Mouse (Mus musculus): ENCODE measurements at regions not wholly inside any gene's neighbourhood (a gene's known extent, or its start where the extent isn't known, plus 50 kb on each side); places are given as distances from the start of the nearest gene placed in this dataset.

DNA sequence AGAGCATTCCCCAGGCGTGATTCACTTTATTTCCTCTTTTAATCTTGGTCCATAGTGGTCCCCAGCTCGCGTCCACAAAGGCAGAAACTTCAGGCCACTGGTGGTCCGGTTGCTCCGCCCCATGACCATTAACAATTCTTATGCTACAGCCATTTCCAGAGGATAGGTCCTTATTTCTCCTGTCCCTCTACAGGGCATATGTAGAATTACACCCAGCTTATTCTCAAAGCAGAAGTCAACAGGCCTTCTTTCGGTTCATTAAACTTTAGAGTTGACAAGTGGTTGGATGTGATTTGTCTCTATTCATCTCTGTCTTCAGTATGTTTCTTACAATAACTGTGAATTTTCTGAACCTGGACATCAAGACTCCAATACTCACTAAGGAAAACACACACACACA is 1632.4 kb upstream of the Flrt2 start:
- TF ChIP-seq POLR2A (IDR thresholded peaks at IDR 0.05; ENCODE audit: borderline replicate concordance, insufficient read depth, low read length) (no peak), CTCF (IDR thresholded peaks at IDR 0.05; ENCODE audit: borderline replicate concordance, insufficient read depth, low read depth, low read length) (no peak)
- H3K4me1 ChIP-seq (ENCODE audit: control insufficient read depth, insufficient read depth, low read length), result no peaks in the 10 kb centered on the region
- H3K4me3 ChIP-seq (replicated peaks; ENCODE audit: insufficient read depth, low read depth, low read length), result no peak overlapping the region
- DNase-seq, result no peak
- no peaks in the 10 kb centered on the region for H3K27me3 ChIP-seq (ENCODE audit: control insufficient read depth, insufficient read depth, low read length)
- 87% methylated on average over 6 of the region's 6 CpGs for WGBS
- H3K27ac ChIP-seq (ENCODE audit: insufficient read depth, low read length), result no peak overlapping the region

DNA sequence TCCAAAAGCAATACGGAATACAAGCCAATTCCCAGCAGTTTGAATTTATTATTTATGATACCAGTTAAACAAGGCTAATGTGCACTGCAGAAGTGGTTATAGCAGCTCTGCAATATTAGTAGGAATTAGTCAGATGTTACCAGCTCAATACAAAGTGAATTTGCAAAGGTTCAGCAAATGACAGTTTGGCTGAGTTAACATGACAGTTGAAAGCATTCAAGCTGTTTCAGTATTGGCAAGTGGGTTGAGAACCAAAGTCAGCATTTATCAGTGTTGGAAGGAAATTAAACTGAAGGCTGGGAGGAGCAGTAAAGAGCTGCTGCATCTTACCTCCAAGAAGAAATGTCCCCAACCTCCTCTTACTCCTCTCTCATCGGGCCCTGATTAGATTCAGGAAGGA is 1631.7 kb upstream of the Flrt2 start:
- TF ChIP-seq CTCF (IDR thresholded peaks at IDR 0.05; ENCODE audit: borderline replicate concordance, insufficient read depth, low read depth, low read length) (no peak), POLR2A (IDR thresholded peaks at IDR 0.05; ENCODE audit: borderline replicate concordance, insufficient read depth, low read length) (no peak)
- Histone ChIP-seq H3K4me3 (replicated peaks; ENCODE audit: insufficient read depth, low read depth, low read length) (no peak overlapping the region), H3K27me3 (ENCODE audit: control insufficient read depth, insufficient read depth, low read length) (no peaks in the 10 kb centered on the region), H3K27ac (ENCODE audit: insufficient read depth, low read length) (no peak overlapping the region), H3K4me1 (ENCODE audit: control insufficient read depth, insufficient read depth, low read length) (no peaks in the 10 kb centered on the region)
- WGBS, result 11% methylated on average over 2 of the region's 2 CpGs
- DNase-seq, result no peak

DNA sequence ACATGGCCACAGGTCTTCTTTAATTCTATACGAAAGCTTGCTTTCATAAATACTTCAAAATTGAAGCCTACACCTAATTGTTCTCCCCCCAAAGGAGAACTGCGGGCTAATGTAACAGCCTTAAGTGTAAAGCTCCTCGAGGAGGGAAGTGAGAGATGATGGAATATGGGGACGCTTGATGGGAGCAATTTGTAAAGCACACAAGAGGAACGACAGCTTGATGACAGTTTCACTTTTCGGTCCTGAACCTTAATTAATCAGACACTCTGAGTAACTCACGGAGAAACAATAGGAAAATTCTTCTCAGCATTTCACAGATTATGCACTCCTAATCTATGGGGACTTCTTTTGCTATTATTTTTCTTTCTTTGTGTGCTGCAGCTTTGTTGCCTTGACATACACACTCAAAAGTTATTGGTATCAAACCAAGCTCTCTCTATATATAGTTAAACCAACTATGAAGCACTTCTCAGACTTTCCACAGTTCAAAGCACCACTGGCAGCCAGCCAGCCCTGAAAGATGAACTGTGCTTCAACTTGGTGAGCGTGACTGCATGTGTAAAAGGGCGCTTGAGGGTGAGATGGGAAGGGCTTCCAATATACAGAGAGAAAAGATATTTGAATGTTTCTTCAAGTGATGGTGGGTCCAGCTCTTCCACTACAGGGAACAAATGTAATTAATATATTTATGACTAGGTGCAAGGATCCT is 1625.4 kb upstream of the Flrt2 start:
- Histone ChIP-seq H3K4me3 (replicated peaks; ENCODE audit: insufficient read depth, low read depth, low read length) (no peak overlapping the region), H3K27ac (ENCODE audit: insufficient read depth, low read length) (no peak overlapping the region), H3K27me3 (ENCODE audit: control insufficient read depth, insufficient read depth, low read length) (no peaks in the 10 kb centered on the region), H3K4me1 (ENCODE audit: control insufficient read depth, insufficient read depth, low read length) (no peaks in the 10 kb centered on the region)
- TF ChIP-seq CTCF (IDR thresholded peaks at IDR 0.05; ENCODE audit: borderline replicate concordance, insufficient read depth, low read depth, low read length) (no peak), POLR2A (IDR thresholded peaks at IDR 0.05; ENCODE audit: borderline replicate concordance, insufficient read depth, low read length) (no peak)
- 25% methylated on average over 9 of the region's 9 CpGs for WGBS
- DNase-seq, result no peak

DNA sequence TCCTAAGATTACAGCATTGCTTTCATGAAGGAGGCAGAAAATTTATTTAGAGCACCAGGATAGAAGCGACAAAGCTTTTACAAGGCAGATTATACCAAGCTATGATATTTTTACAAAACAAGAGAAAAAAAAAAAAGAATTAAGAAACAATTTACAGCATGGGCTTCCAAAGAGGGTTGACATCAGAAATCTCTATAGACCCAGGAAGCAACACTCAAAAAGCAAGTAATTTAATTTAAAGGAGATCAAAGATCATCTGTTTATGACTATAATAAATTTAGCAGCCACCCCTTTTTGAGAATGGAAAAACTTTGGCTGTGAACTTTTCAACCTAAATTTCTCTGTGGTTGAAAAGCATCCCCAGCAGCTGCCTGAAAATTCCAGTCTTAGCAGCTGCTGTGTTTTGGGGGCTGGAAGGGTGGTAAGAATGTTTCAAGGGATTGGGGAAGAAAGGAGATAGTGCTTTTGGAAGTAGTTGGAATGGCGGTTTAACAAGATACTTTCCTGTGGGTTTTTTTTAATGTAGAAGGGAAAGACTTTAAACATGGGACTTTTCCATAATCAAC is 1621.0 kb upstream of the Flrt2 start:
- 90% methylated on average over 2 of the region's 2 CpGs for WGBS
- Histone ChIP-seq H3K4me1 (ENCODE audit: control insufficient read depth, insufficient read depth, low read length) (no peaks in the 10 kb centered on the region), H3K4me3 (replicated peaks; ENCODE audit: insufficient read depth, low read depth, low read length) (no peak overlapping the region), H3K27ac (ENCODE audit: insufficient read depth, low read length) (no peak overlapping the region), H3K27me3 (ENCODE audit: control insufficient read depth, insufficient read depth, low read length) (no peaks in the 10 kb centered on the region)
- no peak for TF ChIP-seq POLR2A (IDR thresholded peaks at IDR 0.05; ENCODE audit: borderline replicate concordance, insufficient read depth, low read length)
- no peak for TF ChIP-seq CTCF (IDR thresholded peaks at IDR 0.05; ENCODE audit: borderline replicate concordance, insufficient read depth, low read depth, low read length)
- DNase-seq, result no peak

DNA sequence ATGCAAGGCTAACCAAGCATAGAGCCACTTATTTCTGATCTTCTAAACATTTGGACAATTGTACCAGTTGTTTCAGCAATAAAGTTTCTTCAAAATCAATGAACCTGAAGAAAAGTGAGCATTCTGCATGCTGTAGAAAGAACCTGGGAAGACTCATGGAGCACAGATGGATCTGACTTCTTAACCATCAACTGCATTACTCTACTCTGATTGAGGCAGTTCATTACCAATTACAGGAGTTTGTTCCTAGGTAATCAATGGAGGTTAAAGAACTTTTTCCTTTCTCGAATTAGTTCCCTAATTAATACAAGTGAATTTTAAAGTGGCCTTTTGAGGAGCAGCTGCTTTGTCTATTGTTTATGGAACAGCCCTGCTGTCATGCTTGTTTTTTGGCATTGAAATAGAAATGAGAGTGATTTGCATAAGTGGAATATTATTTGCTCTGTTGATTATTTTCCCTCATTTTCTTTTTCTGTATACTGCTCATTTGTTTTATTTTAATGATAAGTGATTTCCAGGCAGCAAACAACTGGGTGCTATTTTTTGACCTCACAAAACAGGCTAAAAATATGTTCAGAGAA is 1586.4 kb upstream of the Flrt2 start:
- no peak for DNase-seq
- Histone ChIP-seq H3K27ac (ENCODE audit: insufficient read depth, low read length) (no peak overlapping the region), H3K27me3 (ENCODE audit: control insufficient read depth, insufficient read depth, low read length) (no peaks in the 10 kb centered on the region), H3K4me1 (ENCODE audit: control insufficient read depth, insufficient read depth, low read length) (no peaks in the 10 kb centered on the region), H3K4me3 (replicated peaks; ENCODE audit: insufficient read depth, low read depth, low read length) (no peak overlapping the region)
- WGBS, result 7% methylated on average over 1 of the region's 1 CpGs
- TF ChIP-seq CTCF (IDR thresholded peaks at IDR 0.05; ENCODE audit: borderline replicate concordance, insufficient read depth, low read depth, low read length), result no peak
- no peak for TF ChIP-seq POLR2A (IDR thresholded peaks at IDR 0.05; ENCODE audit: borderline replicate concordance, insufficient read depth, low read length)

DNA sequence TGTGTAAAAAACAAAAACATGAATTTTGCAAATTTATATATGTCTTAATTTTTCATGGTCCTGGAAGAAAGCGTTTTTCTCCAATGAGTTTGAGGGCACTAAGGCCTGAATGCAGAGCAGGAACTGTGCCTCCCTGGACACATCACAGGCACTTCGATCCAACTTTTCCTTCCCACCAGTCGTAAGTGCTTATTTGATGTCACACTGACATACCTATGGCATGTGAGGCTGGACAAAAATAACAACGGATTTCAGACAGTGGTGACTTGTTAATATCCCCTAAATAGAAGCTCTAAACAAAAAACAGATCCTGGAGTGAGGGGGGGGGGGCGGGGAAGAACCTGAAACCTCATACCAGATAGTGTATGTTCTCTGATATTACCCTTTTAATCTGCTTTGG is 1541.9 kb upstream of the Flrt2 start:
- Histone ChIP-seq H3K4me3 (replicated peaks; ENCODE audit: insufficient read depth, low read depth, low read length) (no peak overlapping the region), H3K27ac (ENCODE audit: insufficient read depth, low read length) (no peak overlapping the region), H3K27me3 (ENCODE audit: control insufficient read depth, insufficient read depth, low read length) (no peaks in the 10 kb centered on the region), H3K4me1 (ENCODE audit: control insufficient read depth, insufficient read depth, low read length) (no peaks in the 10 kb centered on the region)
- DNase-seq, result no peak
- 74% methylated on average over 5 of the region's 5 CpGs for WGBS
- TF ChIP-seq POLR2A (IDR thresholded peaks at IDR 0.05; ENCODE audit: borderline replicate concordance, insufficient read depth, low read length) (no peak), CTCF (IDR thresholded peaks at IDR 0.05; ENCODE audit: borderline replicate concordance, insufficient read depth, low read depth, low read length) (no peak)

DNA sequence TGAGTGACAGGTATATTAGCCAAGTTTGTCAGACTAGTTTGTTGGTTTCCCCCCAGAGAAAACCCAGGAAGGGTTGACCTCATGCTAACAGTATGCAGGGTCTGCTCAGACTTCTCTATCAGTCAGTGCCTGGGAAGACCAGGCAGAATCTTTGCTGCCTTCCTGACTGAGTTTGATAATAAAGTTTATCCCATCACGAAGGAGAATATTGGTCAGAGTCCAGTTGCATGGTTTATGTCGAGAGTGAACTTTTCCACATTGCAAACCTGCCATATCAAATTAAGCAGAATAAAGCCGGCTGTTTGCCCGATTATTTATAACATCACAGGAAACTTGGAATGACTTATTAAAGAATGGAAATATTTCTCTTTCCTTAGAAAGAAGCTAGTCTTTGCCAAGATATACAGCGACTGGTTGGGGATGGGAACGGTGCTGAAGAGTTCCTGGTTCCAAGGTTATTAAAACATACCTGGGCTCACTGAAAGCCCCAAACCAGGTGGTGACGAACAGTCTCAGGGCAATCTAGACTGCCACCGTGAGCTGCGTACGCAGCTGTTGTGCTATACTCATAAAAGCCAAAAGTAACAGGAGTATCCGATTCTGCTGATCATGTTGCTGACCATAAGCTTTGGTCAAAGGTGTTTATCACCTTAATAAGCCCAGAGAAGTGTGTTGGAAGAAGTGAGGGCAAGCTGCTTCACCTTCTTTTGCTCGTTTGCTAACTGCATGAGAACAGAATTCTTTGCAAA is 1536.7 kb upstream of the Flrt2 start:
- TF ChIP-seq CTCF (IDR thresholded peaks at IDR 0.05; ENCODE audit: borderline replicate concordance, insufficient read depth, low read depth, low read length) (no peak), POLR2A (IDR thresholded peaks at IDR 0.05; ENCODE audit: borderline replicate concordance, insufficient read depth, low read length) (no peak)
- H3K27me3 ChIP-seq (ENCODE audit: control insufficient read depth, insufficient read depth, low read length), result no peaks in the 10 kb centered on the region
- no peak overlapping the region for H3K4me3 ChIP-seq (replicated peaks; ENCODE audit: insufficient read depth, low read depth, low read length)
- no peaks in the 10 kb centered on the region for H3K4me1 ChIP-seq (ENCODE audit: control insufficient read depth, insufficient read depth, low read length)
- no peak for DNase-seq
- no peak overlapping the region for H3K27ac ChIP-seq (ENCODE audit: insufficient read depth, low read length)
- WGBS, result 29% methylated on average over 12 of the region's 12 CpGs

Data from cerebellum, adult 2 months (tissue).